Mouse (Mus musculus): ENCODE data around the gene Rcl1.

DNA sequence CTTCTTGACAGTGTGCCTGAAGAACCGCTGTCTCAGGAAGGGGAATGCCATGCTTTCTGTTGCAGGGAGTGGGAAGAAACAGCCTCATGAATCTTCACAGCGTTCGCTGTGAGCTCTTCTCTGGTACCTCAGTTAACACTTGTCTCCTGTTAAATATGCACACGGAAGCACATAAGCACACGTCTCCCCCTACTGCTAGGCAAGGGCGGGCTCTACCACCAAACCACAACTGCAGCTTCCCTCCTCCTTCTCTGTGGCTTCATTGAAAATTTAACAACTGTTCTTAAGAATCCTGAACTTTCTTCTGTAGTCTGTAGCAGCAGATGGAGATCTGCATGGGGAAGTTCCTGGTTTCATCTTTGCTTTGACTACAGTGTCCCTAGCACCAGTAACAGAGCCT is 41.1 kb downstream of the Rcl1 start:
- no peak for TF ChIP-seq CTCF (IDR thresholded peaks at IDR 0.05)
- no peak for TF ChIP-seq EP300 (IDR thresholded peaks at IDR 0.05)
